Mouse (Mus musculus): ENCODE data around the gene Fam110a. TPM values are rescaled to one million over a fixed set of nuclear protein-coding genes. Genes with fewer than 3 reads are reported as not detected.

Fam110a gene
- 14.2 and 16.2 TPM in 2 replicates for polyA plus RNA-seq (2012; rRNA removed)

GRCm38 (mm10) chr2:151979470-151980354 lies at the start of gene Fam110a:
Fam110a (minus strand) TSS chr2:151980219.
- DNase-seq = peak; percentile 98
- under 1% methylated on average over 46 of the region's 46 CpGs for WGBS

GRCm38 (mm10) chr2:152029252-152030082 lies 49.4 kb upstream of the Fam110a start:
- DNase-seq = peak; percentile 91
- WGBS = 2% methylated on average over 54 of the region's 54 CpGs

More at GRCm38 (mm10) chr2:151979470-151980354, at the start of gene Fam110a:
- Histone ChIP-seq H3K4me3 (ENCODE audit: insufficient read depth, low read depth, low read length) (peak within 1 kb of the TSS; percentile 63), H3K36me3 (ENCODE audit: control insufficient read depth, insufficient read depth, low read length) (no peaks in the 10 kb centered on the region), H3K27ac (ENCODE audit: insufficient read depth, low read depth, low read length) (peak within 1 kb of the TSS; percentile 5; the same call in 1 of the 2 replicates), H3K4me1 (ENCODE audit: control insufficient read depth, insufficient read depth, low read length) (peaks cover 24% of the 10 kb centered on the region), H3K27me3 (replicated peaks; ENCODE audit: control insufficient read depth, insufficient read depth, low read length) (no peaks in the 10 kb centered on the region)
- TF ChIP-seq CTCF (conservative IDR thresholded peaks at IDR 0.05; ENCODE audit: insufficient read depth, insufficient read length, low read depth, low read length) (no peak), POLR2A (IDR thresholded peaks at IDR 0.05; ENCODE audit: low read depth, low read length) (no peak)

GRCm38 (mm10) chr2:152024883-152025422 lies 44.9 kb upstream of the Fam110a start:
- no peak for TF ChIP-seq POLR2A (IDR thresholded peaks at IDR 0.05; ENCODE audit: low read depth, low read length)
- no peak for TF ChIP-seq CTCF (conservative IDR thresholded peaks at IDR 0.05; ENCODE audit: insufficient read depth, insufficient read length, low read depth, low read length)
- 33% methylated on average over 11 of the region's 11 CpGs for WGBS
- Histone ChIP-seq H3K27me3 (replicated peaks; ENCODE audit: control insufficient read depth, insufficient read depth, low read length) (no peaks in the 10 kb centered on the region), H3K36me3 (ENCODE audit: control insufficient read depth, insufficient read depth, low read length) (no peaks in the 10 kb centered on the region), H3K27ac (ENCODE audit: insufficient read depth, low read depth, low read length) (no peak overlapping the region), H3K4me3 (ENCODE audit: insufficient read depth, low read depth, low read length) (no peak overlapping the region), H3K4me1 (ENCODE audit: control insufficient read depth, insufficient read depth, low read length) (no peaks in the 10 kb centered on the region)
- DNase-seq = no peak

More at GRCm38 (mm10) chr2:152029252-152030082, 49.4 kb upstream of the Fam110a start:
- Histone ChIP-seq H3K27me3 (replicated peaks; ENCODE audit: control insufficient read depth, insufficient read depth, low read length) (no peaks in the 10 kb centered on the region), H3K36me3 (ENCODE audit: control insufficient read depth, insufficient read depth, low read length) (no peaks in the 10 kb centered on the region), H3K27ac (ENCODE audit: insufficient read depth, low read depth, low read length) (no peak overlapping the region), H3K4me1 (ENCODE audit: control insufficient read depth, insufficient read depth, low read length) (no peaks in the 10 kb centered on the region), H3K4me3 (ENCODE audit: insufficient read depth, low read depth, low read length) (peak overlapping the region; percentile 54)
- peak; percentile 89 for TF ChIP-seq CTCF (conservative IDR thresholded peaks at IDR 0.05; ENCODE audit: insufficient read depth, insufficient read length, low read depth, low read length)
- no peak for TF ChIP-seq POLR2A (IDR thresholded peaks at IDR 0.05; ENCODE audit: low read depth, low read length)

GRCm38 (mm10) chr2:152022022-152022421 lies 42.0 kb upstream of the Fam110a start:
- DNase-seq = no peak
- H3K27me3 ChIP-seq (replicated peaks; ENCODE audit: control insufficient read depth, insufficient read depth, low read length) = no peaks in the 10 kb centered on the region
- no peak for TF ChIP-seq CTCF (conservative IDR thresholded peaks at IDR 0.05; ENCODE audit: insufficient read depth, insufficient read length, low read depth, low read length)
- no peak for TF ChIP-seq POLR2A (IDR thresholded peaks at IDR 0.05; ENCODE audit: low read depth, low read length)
- no peak overlapping the region for H3K27ac ChIP-seq (ENCODE audit: insufficient read depth, low read depth, low read length)
- H3K4me1 ChIP-seq (ENCODE audit: control insufficient read depth, insufficient read depth, low read length) = no peaks in the 10 kb centered on the region
- H3K4me3 ChIP-seq (ENCODE audit: insufficient read depth, low read depth, low read length) = no peak overlapping the region
- H3K36me3 ChIP-seq (ENCODE audit: control insufficient read depth, insufficient read depth, low read length) = no peaks in the 10 kb centered on the region

- H3K4me1 ChIP-seq (ENCODE audit: control insufficient read depth, insufficient read depth, low read length) = no peaks in the 10 kb centered on the region
- DNase-seq = peak; percentile 43
- H3K36me3 ChIP-seq (ENCODE audit: control insufficient read depth, insufficient read depth, low read length) = no peaks in the 10 kb centered on the region
- peak; percentile 67 for TF ChIP-seq CTCF (conservative IDR thresholded peaks at IDR 0.05; ENCODE audit: insufficient read depth, insufficient read length, low read depth, low read length)
- TF ChIP-seq POLR2A (IDR thresholded peaks at IDR 0.05; ENCODE audit: low read depth, low read length) = no peak
- H3K4me3 ChIP-seq (ENCODE audit: insufficient read depth, low read depth, low read length) = no peak overlapping the region
- 25% methylated on average over 6 of the region's 6 CpGs for WGBS
- H3K27ac ChIP-seq (ENCODE audit: insufficient read depth, low read depth, low read length) = no peak overlapping the region
- no peaks in the 10 kb centered on the region for H3K27me3 ChIP-seq (replicated peaks; ENCODE audit: control insufficient read depth, insufficient read depth, low read length)
These were observed 40.2 kb upstream of the Fam110a start for GRCm38 (mm10) chr2:152020255-152020654.

DNA sequence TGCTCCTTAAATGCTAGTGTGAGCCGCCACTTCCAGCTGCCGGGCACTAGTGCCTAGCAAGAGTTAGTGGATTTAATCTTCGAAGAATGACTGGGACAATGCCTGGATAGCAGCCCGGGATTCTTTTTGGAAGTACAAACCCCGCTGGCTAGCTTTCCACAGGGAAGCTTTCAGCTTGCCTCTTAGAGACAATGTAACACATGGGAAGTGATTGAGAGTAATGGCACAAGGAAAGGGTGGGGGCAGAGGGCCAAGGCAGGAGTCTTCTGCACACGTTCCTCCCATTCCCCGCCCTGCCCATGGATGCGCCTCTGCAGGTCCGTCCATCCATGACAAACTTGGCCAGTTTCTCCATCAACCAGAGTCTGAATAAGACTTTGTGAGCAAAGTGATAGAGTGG lies 36.6 kb upstream of the Fam110a start:
- H3K4me1 ChIP-seq (ENCODE audit: control insufficient read depth, insufficient read depth, low read length) = peaks cover 15% of the 10 kb centered on the region
- TF ChIP-seq POLR2A (IDR thresholded peaks at IDR 0.05; ENCODE audit: low read depth, low read length) (no peak), CTCF (conservative IDR thresholded peaks at IDR 0.05; ENCODE audit: insufficient read depth, insufficient read length, low read depth, low read length) (no peak)
- H3K27ac ChIP-seq (ENCODE audit: insufficient read depth, low read depth, low read length) = no peak overlapping the region
- WGBS = 56% methylated on average over 9 of the region's 9 CpGs
- peak; percentile 50 for DNase-seq
- no peak overlapping the region for H3K4me3 ChIP-seq (ENCODE audit: insufficient read depth, low read depth, low read length)
- no peaks in the 10 kb centered on the region for H3K36me3 ChIP-seq (ENCODE audit: control insufficient read depth, insufficient read depth, low read length)
- no peaks in the 10 kb centered on the region for H3K27me3 ChIP-seq (replicated peaks; ENCODE audit: control insufficient read depth, insufficient read depth, low read length)
